Mouse (Mus musculus) thymus, postnatal 36 days (tissue): ENCODE data around the gene Tmcc1.

Experiments used
- DNase-seq, 2 experiments: peaks; one replicate each; pipeline ENCODE4 v3.0.0; 2022; ENCODE audit warnings: mixed read lengths in 2 of 2

Gene Tmcc1

DNA sequence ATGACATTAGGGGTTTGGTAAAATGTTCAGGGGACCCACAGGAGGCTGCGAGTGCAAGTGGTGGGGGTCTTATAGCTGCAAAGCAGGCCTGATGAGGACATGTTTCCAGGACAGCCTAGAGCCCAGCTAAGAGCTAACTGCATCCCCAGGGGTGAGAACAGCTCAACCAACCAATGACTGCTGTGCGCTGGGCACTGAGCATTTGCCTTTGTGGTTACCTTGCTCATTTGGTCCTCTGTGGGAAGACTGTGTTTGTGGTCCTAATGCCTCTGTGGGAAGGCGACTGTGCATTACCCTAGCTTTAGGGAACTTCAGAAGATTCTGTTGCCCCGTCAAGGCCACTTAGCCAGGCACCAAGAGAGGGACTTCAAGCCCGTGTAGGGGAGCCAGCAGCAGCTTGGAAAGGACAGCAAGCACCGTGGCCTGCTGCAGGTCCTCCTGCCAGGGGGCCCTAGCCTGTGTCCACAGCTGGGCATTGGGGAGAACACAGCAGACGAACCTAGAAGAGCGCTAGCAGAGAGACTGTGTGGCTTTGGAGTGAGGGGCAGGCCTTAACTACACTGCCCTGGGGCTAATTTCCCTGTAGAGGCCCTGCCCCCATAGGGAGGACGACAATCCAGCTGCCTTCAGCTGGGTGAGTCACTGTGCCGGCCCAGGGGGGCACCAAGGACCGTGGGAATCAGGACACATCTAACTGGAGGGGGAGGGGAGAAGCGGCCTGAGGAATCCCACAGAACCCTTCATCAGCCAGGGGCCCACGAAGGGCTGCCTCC lies 202.0 kb downstream of the Tmcc1 start:
- DNase-seq, result peak in 1 of 2 experiments; percentile 38

DNA sequence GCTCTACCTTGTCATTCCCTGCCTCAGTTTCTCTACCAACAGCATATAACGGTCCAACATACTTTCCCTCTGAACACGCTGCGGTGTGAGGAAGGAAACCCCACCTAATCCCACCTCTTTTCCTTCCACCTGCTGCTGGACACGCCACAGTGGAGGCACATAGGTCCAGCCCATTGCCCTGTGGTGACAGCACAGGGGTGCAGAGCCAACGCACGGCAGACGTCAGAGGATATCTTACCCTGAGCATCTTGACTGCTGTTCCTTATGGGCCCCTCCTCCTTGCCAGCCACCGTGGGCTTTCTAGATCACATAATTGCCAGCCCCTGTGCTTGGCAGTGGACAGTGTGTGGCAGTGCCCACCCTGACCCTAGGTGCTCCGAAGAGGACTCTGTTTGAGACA lies 202.8 kb downstream of the Tmcc1 start:
- peak in 1 of 2 experiments; percentile 41 for DNase-seq

DNA sequence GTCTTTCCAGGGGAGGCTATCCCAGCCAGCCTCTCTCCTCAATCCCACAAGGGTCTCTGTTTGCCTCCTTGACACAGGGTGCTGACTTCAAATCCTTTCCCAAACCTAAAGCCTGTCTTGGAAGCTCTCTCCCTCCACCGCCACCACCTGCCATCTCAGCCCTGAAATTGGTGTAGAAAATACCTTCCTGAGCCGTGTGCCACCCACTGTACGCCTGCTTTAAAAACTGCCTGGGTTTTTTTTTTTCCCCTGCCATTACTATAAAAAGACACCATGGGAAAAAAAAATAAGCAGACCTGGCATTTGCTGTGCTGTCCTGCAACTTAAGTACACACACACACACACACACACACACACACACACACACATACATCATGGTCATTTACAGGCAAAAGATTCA lies 203.2 kb downstream of the Tmcc1 start:
- DNase-seq, result no peak

DNA sequence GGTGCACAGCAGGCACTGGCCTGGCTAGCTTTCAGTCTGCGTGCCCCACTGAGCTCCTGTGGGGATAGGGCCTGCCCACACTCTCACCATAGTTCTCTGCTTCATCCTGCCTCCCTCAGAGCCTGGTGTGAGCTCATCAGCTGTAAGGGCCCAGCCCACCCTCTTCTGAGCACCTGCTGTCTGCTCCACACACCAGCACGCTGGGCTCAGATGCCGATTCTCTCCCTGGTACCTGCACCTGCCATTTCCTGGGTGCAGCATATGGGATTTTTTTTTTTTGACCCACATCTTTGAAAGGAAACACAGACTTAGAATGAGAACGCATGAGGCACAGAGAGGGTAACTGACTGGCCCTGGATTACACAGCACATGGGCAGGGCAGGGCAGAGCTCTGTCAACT lies 203.7 kb downstream of the Tmcc1 start:
- peak; percentile 81 to 93 for DNase-seq

DNA sequence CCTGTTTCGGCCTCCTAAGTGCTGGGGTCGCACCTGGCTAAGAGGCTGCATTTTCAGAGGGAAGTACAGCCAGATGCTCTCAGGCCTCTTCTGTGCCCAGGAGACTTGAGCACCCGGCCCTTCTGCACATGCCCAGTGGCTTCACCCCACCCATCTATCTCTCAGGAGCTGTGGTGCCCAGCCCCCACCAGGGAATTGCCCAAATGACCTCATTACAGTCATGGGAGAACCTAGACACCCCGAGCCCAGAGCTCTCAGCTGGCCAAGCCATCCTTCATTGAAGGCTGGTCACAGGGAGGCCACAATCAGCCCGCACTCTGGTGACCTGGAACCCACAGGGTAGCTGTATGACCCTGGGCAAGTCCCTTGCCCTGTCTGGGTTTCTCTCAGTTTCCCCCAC lies 204.3 kb downstream of the Tmcc1 start:
- peak; percentile 41 to 62 for DNase-seq

DNA sequence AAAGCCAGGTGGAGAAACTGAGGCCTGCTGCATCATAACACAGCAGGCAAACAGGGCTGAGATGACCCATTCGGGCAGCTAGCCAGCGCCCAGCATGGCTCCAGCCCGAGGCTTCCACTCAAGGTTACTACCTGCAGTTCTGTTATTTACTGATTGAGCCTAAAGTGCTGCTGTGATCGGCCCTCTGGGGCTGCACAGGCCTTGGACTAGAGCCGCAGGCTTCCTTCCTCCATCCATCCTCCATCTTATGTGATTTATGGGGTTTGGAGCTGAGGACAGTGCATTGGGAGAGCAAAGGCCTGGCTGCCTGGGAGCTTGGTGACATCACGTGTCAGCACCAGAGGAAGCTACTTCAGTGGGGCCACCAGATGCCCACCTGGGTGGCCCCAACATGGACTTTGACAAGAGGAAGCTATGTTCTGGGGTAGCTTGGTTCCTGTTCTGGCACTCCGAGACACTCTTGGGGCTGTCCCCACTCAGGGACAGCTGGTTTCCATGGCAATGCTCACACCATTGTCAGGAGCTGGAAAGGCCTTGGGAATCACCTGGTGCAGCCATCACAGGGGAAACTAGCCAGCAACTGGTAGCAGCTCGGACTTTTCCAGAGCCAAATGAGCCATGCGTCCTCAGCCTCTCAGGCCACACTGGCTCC lies 206.1 kb downstream of the Tmcc1 start:
- DNase-seq, result no peak

DNA sequence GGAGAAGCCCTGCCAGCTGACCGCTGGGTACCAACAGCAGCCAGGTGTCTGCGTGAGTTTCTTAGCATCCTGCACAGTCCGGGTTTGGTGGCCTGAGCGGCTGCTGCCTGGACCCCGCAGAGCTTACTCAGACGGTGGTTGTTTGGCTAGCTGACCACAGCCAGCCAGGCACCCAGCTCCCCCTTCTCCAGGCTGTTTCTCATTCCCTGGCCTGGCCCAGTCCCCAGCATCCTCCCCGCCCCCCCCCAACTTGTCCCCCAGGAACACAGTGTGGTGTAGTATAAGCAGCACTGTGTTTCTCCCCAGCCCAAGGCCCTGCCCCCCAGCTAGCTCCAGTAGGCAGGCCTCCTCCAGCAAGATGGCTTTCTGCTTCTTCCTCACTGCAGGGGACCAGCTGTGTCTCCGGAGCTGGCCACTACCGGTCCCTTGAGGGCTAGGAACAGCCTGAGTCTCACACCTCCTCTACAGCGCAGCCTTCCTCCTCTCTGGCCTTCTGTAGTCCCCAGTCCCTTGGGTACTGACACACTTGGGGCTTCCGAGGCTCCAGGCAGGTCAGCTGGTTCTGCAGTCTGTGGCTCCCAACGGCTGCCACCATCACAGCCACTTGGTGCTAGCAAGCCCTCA lies 206.7 kb downstream of the Tmcc1 start:
- DNase-seq, result no peak

DNA sequence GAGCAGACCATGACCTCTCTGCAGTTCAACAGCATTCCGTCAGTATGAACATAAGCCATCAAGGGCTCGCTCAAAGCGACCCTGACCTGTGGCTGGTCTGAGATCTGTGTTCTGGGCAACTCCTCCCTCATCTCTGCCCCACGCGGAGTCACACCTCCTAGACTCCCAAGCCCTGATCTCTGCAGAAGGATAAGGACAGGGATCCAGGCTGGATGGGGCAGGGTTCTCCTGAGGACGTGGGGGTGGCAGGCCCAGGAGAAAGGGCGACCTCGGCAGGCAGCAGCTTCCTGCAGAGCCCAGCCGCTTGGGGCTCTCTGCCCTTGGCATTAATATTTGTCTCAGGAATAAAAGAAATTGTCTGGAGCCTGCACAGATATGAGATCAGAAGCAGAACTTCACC lies 207.7 kb downstream of the Tmcc1 start:
- no peak for DNase-seq

DNA sequence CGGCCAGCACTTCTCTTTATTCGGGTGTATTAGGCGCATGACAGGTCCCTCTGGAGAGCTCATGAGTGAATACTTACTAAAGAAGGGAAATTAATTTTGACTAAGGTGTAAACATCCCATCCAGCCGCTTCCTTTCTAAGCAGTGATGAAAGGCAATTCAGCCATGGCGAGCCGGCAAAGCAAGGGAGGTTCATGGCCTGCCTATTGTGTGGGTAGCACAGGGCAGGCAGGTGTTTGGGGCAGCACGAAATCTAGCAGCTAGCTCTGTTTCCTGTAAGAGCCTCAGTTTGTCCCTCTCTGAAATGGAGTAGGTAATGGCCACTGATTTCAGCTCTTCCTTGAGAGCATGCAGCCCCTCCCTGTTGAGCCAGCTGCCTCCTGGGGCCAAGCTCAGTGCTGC lies 208.7 kb downstream of the Tmcc1 start:
- DNase-seq, result no peak

DNA sequence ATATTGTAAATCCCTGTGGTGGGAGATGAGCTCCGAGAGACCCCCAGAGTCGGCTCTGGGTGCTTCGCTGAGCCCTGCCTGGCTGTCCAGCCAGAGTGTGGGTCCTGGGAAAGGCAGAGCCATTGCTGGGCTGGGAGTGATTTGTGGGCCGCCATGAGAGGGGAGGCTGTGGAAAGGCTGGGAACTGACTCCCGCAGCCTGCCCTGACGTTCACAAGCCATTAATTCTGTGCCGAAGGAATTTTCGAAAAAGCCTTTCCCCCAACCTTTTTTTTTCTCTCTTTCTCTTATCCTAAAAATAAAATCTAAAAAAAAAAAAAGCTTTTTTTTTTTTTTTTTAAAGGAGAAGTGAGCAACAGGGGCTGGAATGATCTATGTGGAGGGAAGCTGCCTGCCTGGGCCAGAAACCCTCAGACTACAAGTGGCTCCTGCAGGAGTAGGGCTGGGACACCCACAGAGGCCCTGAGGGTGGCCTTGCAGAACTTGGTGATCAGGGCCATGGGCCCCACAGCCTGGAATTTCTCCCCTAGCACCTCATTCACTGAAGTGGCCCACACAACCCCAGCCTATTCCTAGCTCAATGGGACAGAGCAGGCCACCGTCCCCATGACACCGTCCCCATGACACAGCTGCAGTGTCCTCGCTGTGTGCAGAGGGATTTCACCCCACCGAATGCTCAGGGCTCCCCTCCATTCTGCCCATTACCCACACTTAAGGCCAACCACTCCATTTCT lies 209.8 kb downstream of the Tmcc1 start:
- no peak for DNase-seq

DNA sequence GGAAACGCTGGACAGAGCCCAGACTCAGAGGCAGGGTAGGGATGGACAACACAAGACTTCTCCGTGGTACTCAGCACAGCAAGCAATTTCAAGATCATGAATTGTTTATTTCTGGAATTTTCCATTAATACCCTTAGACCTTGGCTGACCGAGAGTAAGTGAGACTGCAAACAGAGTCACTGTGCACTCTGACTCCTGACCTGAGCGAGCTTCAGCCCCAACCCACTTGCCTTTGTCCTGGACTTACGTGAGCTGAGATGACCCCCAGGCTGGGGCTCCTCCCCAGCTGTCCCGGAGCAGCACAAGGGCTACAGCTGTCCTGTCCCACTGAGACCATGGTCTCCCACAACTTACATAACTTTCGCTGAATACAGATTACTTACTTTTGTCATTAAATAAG lies 210.4 kb downstream of the Tmcc1 start:
- no peak for DNase-seq

DNA sequence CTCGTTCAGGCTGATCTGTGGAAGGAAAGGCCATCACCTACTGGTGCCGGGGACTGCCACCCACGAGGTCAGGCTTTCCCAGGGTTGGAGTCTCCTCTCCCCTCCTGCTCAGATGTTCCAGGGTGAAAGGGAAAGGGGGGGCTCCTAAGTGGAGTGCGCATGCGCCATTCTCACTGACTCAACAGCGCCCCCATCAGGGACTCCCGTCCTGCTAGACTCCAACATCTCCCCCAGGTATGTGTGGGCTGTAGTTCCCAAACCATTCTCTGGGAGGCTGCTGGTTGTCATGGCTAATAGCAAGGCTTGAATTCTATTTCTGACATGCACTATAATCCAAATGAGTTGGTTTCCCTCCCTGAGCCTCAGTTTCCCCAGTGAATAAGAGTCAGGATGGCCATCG lies 214.7 kb downstream of the Tmcc1 start:
- no peak for DNase-seq

DNA sequence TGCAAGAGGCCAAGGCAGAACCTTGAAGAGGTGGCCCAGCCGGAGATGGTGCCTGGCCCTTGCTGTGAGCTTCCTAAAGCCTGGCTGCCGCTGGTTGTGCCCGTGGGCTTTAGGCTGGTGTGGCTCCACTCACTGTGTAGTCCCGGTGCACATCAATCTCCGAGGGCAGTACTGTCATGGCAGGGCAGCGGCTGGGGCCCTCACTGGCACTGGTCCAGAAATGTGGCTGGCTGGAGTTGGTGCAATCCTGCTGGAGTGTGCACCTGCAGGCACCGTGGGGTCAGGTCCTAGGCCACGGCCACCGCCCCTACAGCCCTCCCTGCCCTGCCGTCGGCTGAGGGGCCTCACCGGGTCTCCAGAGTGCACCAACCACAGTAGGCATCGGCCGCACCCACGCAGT lies 215.5 kb downstream of the Tmcc1 start:
- DNase-seq, result no peak

DNA sequence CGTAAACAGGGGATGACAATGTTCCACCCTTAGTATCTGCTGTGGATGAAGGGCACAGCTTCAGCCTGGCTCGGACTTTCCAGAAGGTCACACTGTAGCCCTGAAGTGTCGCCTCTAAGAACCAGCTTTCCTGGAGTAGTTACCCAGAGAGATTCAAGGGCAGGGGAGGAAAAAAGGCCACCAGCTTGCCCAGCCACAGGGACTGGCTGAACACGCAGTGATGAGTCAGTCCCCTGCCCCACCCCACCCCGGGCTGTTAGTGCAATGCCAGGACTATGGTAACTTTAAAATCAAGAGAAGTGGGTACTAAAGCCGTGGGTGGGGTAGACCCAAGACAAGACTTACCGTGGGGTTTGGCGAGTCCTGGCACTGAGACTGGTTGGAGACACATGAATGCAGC lies 217.7 kb downstream of the Tmcc1 start:
- DNase-seq, result no peak

DNA sequence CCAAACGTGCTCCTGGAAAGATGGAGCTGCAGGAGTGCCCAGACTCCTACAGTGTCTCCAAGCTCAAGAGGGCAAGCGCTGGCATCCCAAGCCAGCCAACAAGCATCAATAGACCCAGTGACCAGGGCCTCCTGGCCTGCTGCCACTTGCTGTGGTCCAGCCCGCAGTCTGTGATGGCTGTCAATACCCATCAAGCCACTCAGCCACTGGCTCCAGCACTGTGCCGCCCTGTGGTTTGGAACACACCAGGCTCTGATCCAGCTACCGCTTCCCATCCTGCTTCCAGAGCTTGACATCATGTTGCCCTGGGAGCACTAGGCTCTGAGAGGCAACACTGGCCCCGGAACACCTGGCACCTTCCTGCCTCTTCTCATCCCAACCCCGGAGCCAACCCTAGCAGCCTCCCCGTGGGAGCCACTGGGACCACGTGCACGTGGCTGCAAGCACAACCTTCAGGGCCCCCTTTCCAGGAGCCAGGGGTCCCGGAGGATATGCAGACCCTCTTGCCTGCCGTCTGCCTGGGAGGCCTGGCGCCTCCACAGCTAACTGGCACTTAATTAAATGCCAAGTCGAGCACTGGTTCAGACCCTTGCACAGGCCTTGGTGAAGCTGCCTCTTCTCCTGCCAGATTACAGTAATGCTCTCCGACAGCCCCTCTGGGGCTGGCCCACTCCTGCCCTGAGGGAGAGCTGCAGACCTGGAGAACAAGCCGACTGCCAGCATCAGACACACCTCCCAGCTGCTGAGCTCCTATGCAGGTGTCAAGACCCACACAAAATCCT lies 219.2 kb downstream of the Tmcc1 start:
- no peak for DNase-seq

DNA sequence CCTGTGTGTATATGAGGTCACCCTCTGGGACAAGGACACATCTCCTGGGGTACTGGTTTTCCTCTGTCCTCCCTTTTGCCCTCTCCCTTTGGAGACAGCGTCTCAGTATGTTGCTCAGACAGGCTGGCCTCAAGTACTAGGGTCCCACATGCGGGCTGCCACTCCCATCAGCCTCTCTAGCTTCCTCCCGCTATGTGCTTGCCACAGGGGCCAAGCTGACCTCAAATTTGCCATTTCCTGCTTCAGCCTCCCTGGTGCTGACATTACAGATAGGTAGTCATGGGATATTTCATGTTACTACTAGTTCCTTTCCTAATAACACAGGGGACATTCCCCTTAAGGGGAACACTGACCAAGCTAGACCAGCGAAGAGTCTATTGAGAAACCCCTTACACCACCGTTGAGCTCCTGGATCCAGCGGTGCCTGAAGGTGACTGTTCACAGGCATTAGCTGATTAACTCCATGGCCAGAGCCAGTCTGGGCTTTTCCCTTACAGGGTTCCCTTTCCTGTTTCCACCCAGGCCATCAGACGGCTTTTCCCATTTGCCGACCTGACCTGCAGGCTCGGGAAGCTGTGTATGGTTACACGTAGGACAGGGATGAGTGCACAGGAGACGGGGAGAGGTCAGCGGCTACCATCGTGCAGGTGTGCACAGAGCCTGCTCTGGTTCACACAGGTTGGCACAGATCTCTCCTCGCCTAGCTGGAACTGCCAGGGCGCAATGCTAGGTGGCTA lies 220.0 kb downstream of the Tmcc1 start:
- DNase-seq, result peak in 1 of 2 experiments; percentile 39

DNA sequence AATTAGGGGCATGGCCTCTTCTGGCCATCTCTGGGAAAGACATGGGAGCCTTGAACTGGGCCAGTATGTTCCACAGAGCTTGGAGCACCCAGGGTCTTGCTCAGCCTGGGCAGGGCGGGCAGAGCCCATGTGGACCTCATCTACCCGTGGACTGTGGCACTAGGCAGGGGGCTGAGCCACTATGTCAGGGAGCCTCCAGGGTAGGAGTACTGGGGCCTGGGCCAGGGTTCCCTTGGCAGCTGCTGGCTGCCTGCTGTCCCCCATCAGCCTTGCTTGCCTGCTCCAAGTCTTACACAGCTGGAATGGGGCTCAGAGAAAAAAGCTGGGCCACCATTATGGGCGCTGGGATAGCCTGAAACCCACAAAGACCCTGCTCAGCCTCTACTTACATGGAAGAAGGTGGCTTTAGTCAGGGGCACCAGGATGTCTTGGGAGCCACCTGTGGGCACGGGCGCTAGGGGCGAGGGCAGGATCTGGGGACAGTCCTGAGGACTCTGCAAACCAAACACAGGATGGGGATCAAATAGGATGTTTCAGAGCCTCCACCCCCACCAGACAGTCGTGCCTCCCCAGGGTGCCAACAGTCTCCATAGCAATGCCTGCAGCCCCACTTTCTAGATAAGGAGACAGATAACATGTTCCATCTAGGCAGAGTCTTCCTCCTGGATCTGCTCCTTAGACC lies 221.1 kb downstream of the Tmcc1 start:
- peak; percentile 28 to 54 for DNase-seq

DNA sequence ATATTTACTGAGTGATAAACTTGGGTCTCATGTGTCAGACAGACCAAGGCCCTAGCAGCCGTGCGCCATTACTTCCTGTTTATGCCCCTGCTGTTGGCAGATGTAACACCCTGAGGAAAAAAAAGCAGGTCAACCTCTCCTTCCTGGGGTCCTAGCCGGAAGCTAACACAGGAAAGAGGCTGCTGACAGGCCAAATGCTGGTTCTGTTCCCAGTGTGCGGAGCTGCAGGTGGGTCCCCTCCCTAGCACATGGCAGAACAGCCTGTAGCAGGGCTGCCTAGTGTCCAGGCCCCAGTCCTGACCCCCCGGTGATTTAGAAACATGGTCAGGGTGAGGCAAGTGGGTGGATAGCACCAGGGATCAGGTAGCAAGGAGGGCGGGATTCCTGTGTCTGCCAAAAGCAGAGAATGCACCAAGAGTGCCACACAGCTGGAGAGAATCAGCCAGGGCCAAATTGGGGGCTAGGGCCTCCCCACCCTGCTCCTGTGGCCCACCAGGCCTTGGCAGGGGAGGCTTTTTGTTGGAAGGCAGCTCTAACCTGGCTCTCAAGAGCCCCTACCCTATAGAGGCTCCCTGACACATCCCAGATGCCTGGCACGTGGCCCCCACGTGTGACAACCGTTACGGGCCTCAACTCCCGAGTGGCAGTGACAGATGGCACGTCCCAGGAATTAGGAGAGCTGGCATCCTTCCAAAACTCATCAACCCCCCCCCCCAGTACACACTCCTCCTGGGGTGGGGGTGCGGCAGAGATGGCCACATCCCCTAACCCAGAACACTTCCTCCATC lies 221.8 kb downstream of the Tmcc1 start:
- DNase-seq, result peak; percentile 69 to 83

DNA sequence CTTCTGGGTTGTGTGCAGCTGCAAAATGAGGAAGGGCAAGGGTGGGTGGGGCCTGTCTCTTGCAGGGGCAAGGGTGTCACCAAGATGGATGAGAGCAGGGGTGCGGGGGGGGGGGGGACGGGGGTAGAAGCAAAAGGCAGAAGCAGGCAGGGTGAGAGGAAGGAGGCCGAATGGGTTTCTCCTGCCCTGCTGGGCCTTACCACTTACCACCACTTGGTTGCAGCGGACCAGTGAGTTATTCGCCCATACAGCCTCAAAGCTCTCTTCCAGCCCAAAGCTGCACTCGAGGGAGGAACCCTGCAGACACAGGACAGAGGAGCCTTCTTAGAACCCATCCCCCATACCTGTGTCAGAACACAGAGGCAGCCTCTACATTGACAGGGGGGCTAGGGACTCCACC lies 223.3 kb downstream of the Tmcc1 start:
- DNase-seq, result peak; percentile 50 to 62

DNA sequence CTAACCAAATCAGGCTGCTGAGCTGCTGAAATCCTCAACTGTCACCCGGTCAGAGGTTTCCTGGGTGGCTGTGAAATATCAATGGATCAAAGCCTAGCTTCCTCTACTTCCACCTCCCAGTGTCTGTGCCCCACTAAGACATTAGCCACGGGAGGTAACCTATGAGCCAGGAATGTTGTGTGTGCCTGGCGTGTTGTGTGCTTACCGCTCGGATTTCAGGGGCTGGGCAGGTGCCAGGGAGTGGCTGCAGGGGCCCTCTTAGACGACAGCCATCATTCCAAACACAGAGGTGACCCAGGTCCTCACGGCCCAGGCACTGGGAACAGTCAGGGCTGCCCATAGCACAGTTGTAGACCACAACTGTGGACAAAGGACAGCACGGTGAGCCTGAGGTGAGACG lies 224.2 kb downstream of the Tmcc1 start:
- peak in 1 of 2 experiments; percentile 30 for DNase-seq
